Mouse (Mus musculus): ENCODE results near the gene Gm9837. TPM values are rescaled to one million over a fixed set of nuclear protein-coding genes. Genes with fewer than 3 reads are reported as not detected.

Gm9837 gene
- polyA plus RNA-seq, 1 experiment = not detected

GRCm38 (mm10) chr11:53486351-53486750, 16.1 kb upstream of the Gm9837 start:
- H3K27ac ChIP-seq (ENCODE audit: insufficient read depth, low read depth, low read length) = no peak overlapping the region
- 87% methylated on average over 3 of the region's 3 CpGs for WGBS
- no peaks in the 10 kb centered on the region for H3K36me3 ChIP-seq (ENCODE audit: control insufficient read depth, insufficient read depth, low read length)
- H3K4me1 ChIP-seq (ENCODE audit: control insufficient read depth, insufficient read depth, insufficient read length, low read length) = peaks cover 11% of the 10 kb centered on the region; the same call in 1 of the 2 replicates
- H3K4me3 ChIP-seq (ENCODE audit: low read depth, low read length) = no peak overlapping the region
- no peaks in the 10 kb centered on the region for H3K27me3 ChIP-seq (ENCODE audit: control insufficient read depth, insufficient read depth, low read length)
- TF ChIP-seq CTCF (IDR thresholded peaks at IDR 0.05; ENCODE audit: extremely low read depth, insufficient read length, insufficient replicate concordance, low read depth, low read length) (no peak), POLR2A (IDR thresholded peaks at IDR 0.05; ENCODE audit: low read depth, low read length) (no peak)

- TF ChIP-seq POLR2A (IDR thresholded peaks at IDR 0.05; ENCODE audit: low read depth, low read length) (no peak), CTCF (IDR thresholded peaks at IDR 0.05; ENCODE audit: extremely low read depth, insufficient read length, insufficient replicate concordance, low read depth, low read length) (peak; percentile 37; the same call in 1 of the 2 replicates)
- no peaks in the 10 kb centered on the region for H3K27me3 ChIP-seq (ENCODE audit: control insufficient read depth, insufficient read depth, low read length)
- no peak overlapping the region for H3K27ac ChIP-seq (ENCODE audit: insufficient read depth, low read depth, low read length)
- H3K36me3 ChIP-seq (ENCODE audit: control insufficient read depth, insufficient read depth, low read length) = no peaks in the 10 kb centered on the region
- WGBS = 40% methylated on average over 3 of the region's 3 CpGs
- no peak overlapping the region for H3K4me3 ChIP-seq (ENCODE audit: low read depth, low read length)
- H3K4me1 ChIP-seq (ENCODE audit: control insufficient read depth, insufficient read depth, insufficient read length, low read length) = peaks cover 11% of the 10 kb centered on the region; the same call in 1 of the 2 replicates
These were observed 15.4 kb upstream of the Gm9837 start for GRCm38 (mm10) chr11:53485719-53486118.

GRCm38 (mm10) chr11:53483159-53483891, 13.0 kb upstream of the Gm9837 start:
- Histone ChIP-seq H3K4me1 (ENCODE audit: control insufficient read depth, insufficient read depth, insufficient read length, low read length) (peaks cover 12% of the 10 kb centered on the region), H3K27ac (ENCODE audit: insufficient read depth, low read depth, low read length) (peak overlapping the region; percentile 100), H3K27me3 (ENCODE audit: control insufficient read depth, insufficient read depth, low read length) (no peaks in the 10 kb centered on the region; the same call in 1 of the 2 replicates), H3K4me3 (ENCODE audit: low read depth, low read length) (no peak overlapping the region), H3K36me3 (ENCODE audit: control insufficient read depth, insufficient read depth, low read length) (no peaks in the 10 kb centered on the region)
- WGBS = 32% methylated on average over 9 of the region's 9 CpGs
- TF ChIP-seq CTCF (IDR thresholded peaks at IDR 0.05; ENCODE audit: extremely low read depth, insufficient read length, insufficient replicate concordance, low read depth, low read length) (no peak), POLR2A (IDR thresholded peaks at IDR 0.05; ENCODE audit: low read depth, low read length) (no peak)

GRCm38 (mm10) chr11:53481088-53481730, 10.9 kb upstream of the Gm9837 start:
- H3K27ac ChIP-seq (ENCODE audit: insufficient read depth, low read depth, low read length) = no peak overlapping the region

GRCm38 (mm10) chr11:53479783-53480301, 9.6 kb upstream of the Gm9837 start, which contains the start of the genes Gm9945 and Sowaha:
Gene Gm9945, plus strand, starts transcription at chr11:53480166.
Gene Sowaha, minus strand, starts transcription at chr11:53480274.
- H3K36me3 ChIP-seq (ENCODE audit: control insufficient read depth, insufficient read depth, low read length) = no peaks in the 10 kb centered on the region
- H3K4me1 ChIP-seq (ENCODE audit: control insufficient read depth, insufficient read depth, insufficient read length, low read length) = peaks cover 12% of the 10 kb centered on the region
- under 1% methylated on average over 40 of the region's 40 CpGs for WGBS
- TF ChIP-seq CTCF (IDR thresholded peaks at IDR 0.05; ENCODE audit: extremely low read depth, insufficient read length, insufficient replicate concordance, low read depth, low read length) (0 out of 2 replicates have a peak, but pooled peaks have one; percentile 9), POLR2A (IDR thresholded peaks at IDR 0.05; ENCODE audit: low read depth, low read length) (peak; percentile 51; the same call in 1 of the 2 replicates)
- peak within 1 kb of the TSS; percentile 79 for H3K4me3 ChIP-seq (ENCODE audit: low read depth, low read length)
- H3K27ac ChIP-seq (ENCODE audit: insufficient read depth, low read depth, low read length) = peak within 1 kb of the TSS; percentile 80
- H3K27me3 ChIP-seq (ENCODE audit: control insufficient read depth, insufficient read depth, low read length) = no peaks in the 10 kb centered on the region; the same call in 1 of the 2 replicates

More at GRCm38 (mm10) chr11:53481088-53481730, 10.9 kb upstream of the Gm9837 start:
- Histone ChIP-seq H3K36me3 (ENCODE audit: control insufficient read depth, insufficient read depth, low read length) (no peaks in the 10 kb centered on the region), H3K4me3 (ENCODE audit: low read depth, low read length) (no peak overlapping the region), H3K27me3 (ENCODE audit: control insufficient read depth, insufficient read depth, low read length) (no peaks in the 10 kb centered on the region; the same call in 1 of the 2 replicates), H3K4me1 (ENCODE audit: control insufficient read depth, insufficient read depth, insufficient read length, low read length) (peaks cover 12% of the 10 kb centered on the region)
- 82% methylated on average over 4 of the region's 4 CpGs for WGBS
- TF ChIP-seq CTCF (IDR thresholded peaks at IDR 0.05; ENCODE audit: extremely low read depth, insufficient read length, insufficient replicate concordance, low read depth, low read length) (no peak), POLR2A (IDR thresholded peaks at IDR 0.05; ENCODE audit: low read depth, low read length) (no peak)

GRCm38 (mm10) chr11:53479171-53479782, 9.0 kb upstream of the Gm9837 start:
- Histone ChIP-seq H3K27me3 (ENCODE audit: control insufficient read depth, insufficient read depth, low read length) (no peaks in the 10 kb centered on the region; the same call in 1 of the 2 replicates), H3K27ac (ENCODE audit: insufficient read depth, low read depth, low read length) (peak overlapping the region; percentile 80), H3K4me3 (ENCODE audit: low read depth, low read length) (peak overlapping the region; percentile 79), H3K36me3 (ENCODE audit: control insufficient read depth, insufficient read depth, low read length) (no peaks in the 10 kb centered on the region), H3K4me1 (ENCODE audit: control insufficient read depth, insufficient read depth, insufficient read length, low read length) (peaks cover 12% of the 10 kb centered on the region)
- 1% methylated on average over 62 of the region's 62 CpGs for WGBS
- TF ChIP-seq POLR2A (IDR thresholded peaks at IDR 0.05; ENCODE audit: low read depth, low read length) (no peak), CTCF (IDR thresholded peaks at IDR 0.05; ENCODE audit: extremely low read depth, insufficient read length, insufficient replicate concordance, low read depth, low read length) (no peak)

Measured in small intestine, adult 2 months (tissue).